Mouse (Mus musculus): ENCODE results near the gene Scube2.

DNA sequence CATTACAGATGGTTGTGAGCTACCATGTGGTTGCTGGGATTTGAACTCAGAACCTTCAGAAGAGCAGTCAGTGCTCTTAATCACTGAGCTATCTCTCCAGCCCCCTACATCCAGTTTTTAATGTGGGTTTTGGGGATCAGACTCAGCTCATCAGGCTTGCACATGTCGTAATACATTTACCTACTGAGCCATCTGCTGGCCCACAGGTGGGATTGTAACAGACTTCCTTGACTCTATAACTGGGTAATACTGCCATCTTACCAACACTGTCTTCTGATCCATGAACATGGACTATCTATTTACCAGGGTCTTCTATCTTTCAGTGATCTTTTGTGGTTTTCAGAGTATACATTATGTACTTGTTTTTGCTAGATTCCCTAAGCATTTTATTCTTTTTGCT is 20.8 kb upstream of the Scube2 start:
- peak; percentile 30; the same call in 1 of the 2 replicates for TF ChIP-seq CTCF (IDR thresholded peaks at IDR 0.05; ENCODE audit: low read depth)
- no peak for TF ChIP-seq EP300 (optimal IDR thresholded peaks at IDR 0.05)
